Mouse (Mus musculus) olfactory bulb, adult 2 months (tissue): ENCODE data around the gene D11Wsu47e. TPM values are rescaled to one million over a fixed set of nuclear protein-coding genes. Genes with fewer than 3 reads are reported as not detected.

Experiments used
- H3K27ac ChIP-seq: fragments of 200-500 bp; 2 replicates; pipeline ENCODE4 v1.5.1; 2012; ENCODE audit warnings: low read depth, low read length; ENCODE audit not compliant: insufficient read depth
- H3K4me1 ChIP-seq: fragments of 200-500 bp; 2 replicates; pipeline ENCODE4 v1.6.1; 2012; ENCODE audit warnings: low read length; ENCODE audit not compliant: control insufficient read depth, insufficient read depth
- H3K4me3 ChIP-seq: fragments of 200-500 bp; 2 replicates; pipeline ENCODE4 v1.5.1; 2012; ENCODE audit warnings: mild to moderate bottlenecking, low read depth, low read length, moderate library complexity; ENCODE audit not compliant: insufficient read depth
- CTCF ChIP-seq: fragments of 200-500 bp; IDR thresholded peaks from 2 replicates; pipeline ENCODE4 v1.5.1; 2012; ENCODE audit warnings: low read depth, mild to moderate bottlenecking, low read length, moderate library complexity; ENCODE audit not compliant: insufficient read depth
- POLR2A ChIP-seq: fragments of 200-500 bp; IDR thresholded peaks from 2 replicates; pipeline ENCODE4 v1.6.1; 2012; ENCODE audit warnings: mild to moderate bottlenecking, low read depth, low read length, moderate library complexity; ENCODE audit not compliant: insufficient read depth
- WGBS: fragments of 180-500 bp; shearing (Covaris S2); methylation state at CpG from one replicate; pipeline ENCODE4 v1.1.7; 2018; 5-methylcytosine and 5-hydroxymethylcytosine counted together
- polyA plus RNA-seq: library from polyadenylated mRNA; stranded (reverse); fragments of >200 nt; gene quantifications from 2 replicates; pipeline ENCODE4 v1.2.4, GENCODE M21; 2012; ENCODE audit warnings: low replicate concordance; ENCODE audit not compliant: missing spikeins, insufficient read depth, insufficient read length

Gene D11Wsu47e
- not detected in 2 replicates for polyA plus RNA-seq

DNA sequence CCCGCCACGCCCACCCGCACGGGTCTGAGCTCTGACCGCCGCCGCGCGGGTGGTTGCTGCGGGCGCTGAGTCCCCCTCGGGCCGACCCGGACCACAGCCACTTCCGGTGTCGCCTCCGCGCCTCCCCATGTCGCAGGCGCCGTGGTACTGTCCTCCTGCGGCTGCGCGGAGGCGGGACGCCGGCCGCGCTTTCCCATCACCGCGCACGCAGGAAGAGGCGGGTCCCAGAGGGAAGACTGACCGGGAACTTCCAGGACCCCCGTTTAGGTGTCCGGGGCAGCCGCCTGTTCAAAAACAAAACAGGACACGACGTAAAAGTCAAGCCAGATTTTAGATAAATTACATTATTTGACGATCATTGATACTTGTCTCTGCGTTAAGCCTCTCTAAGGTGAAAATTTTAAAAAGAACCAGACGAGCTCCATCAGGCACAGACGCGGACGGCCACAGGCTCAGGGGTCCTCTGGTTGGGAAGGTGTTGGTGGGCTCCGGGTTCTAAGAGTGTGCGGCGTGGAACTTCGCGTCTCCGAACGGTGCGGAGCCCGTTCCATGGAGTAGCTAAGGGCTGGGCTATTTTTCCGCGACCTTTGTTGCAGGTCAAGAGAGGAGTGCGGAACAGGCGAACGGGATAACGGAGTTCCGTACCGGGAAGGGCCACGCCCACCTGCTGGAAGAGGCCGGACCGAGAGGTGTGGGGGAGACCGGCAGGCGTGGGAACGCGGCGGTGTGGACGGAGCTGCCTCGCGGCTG, at the start of gene D11Wsu47e, which contains the start of gene Fam104a:
TSS of gene D11Wsu47e (plus strand) at position 456 of the 750 bp plus-strand sequence.
TSS of gene Fam104a (minus strand) at position 199 of the 750 bp plus-strand sequence.
- TF ChIP-seq POLR2A (peak; percentile 69), CTCF (no peak)
- Histone ChIP-seq H3K4me3 (peak within 1 kb of the TSS; percentile 92), H3K4me1 (peaks cover 5% of the 10 kb centered on the region)

GRCm38 (mm10) chr11:113634699-113635121, 49.5 kb upstream of the D11Wsu47e start:
- Histone ChIP-seq H3K4me1 (no peaks in the 10 kb centered on the region), H3K27ac (no peak overlapping the region), H3K4me3 (no peak overlapping the region)
- 63% methylated on average over 10 of the region's 10 CpGs for WGBS
- TF ChIP-seq POLR2A = no peak
- no peak for TF ChIP-seq CTCF

More for the DNA sequence above, at the start of gene D11Wsu47e, which contains the start of gene Fam104a:
- H3K27ac ChIP-seq = peak within 1 kb of the TSS; percentile 80
- WGBS = under 1% methylated on average over 73 of the region's 73 CpGs

DNA sequence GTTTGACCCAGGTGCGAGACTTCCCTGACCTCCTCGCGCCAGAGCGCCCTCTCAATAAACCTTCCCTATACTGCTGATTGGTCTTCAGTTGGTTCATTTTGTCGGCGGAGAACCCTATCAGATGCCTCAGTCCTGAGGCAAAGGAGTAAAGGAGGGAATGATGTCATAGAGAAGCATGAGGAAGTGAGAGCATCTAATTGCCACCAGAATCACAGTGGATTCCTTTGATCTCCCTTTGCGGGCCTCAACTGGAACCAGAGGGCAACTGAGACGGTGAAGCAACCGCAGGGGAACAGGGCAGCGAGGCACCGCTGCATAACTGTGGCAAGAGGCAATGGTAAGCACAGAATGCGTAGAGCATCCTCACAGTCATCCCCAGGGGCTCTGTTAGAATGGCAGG, 45.5 kb upstream of the D11Wsu47e start:
- TF ChIP-seq POLR2A (no peak), CTCF (no peak)
- 95% methylated on average over 12 of the region's 12 CpGs for WGBS

GRCm38 (mm10) chr11:113645181-113645580, 39.0 kb upstream of the D11Wsu47e start:
- H3K4me1 ChIP-seq = peaks cover 10% of the 10 kb centered on the region
- TF ChIP-seq CTCF (no peak), POLR2A (no peak)
- no peak overlapping the region for H3K4me3 ChIP-seq
- no peak overlapping the region for H3K27ac ChIP-seq
- 87% methylated on average over 3 of the region's 3 CpGs for WGBS

More for the DNA sequence above, 45.5 kb upstream of the D11Wsu47e start:
- Histone ChIP-seq H3K4me3 (no peak overlapping the region), H3K27ac (no peak overlapping the region), H3K4me1 (no peaks in the 10 kb centered on the region)

DNA sequence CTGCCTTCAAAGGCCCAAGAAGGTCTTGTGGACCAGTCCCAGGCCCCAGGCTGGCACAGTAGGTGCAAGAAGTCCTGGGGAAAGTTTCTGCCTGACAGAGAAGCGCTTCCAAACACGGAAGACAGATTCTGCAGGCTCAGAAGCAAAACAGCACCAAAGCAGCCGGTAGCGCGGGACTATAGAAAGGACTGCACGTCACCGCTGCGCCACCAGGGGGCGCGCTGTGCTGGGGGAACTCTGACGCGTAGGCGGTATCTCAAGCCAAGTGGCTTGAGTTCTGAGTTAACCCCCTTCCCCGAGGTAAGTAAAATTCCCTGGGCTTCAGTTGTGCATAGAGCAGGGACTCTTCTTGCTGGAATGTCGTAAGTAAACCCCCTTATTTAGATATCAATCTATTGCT, 36.1 kb upstream of the D11Wsu47e start:
- Histone ChIP-seq H3K4me1 (peaks cover 13% of the 10 kb centered on the region), H3K27ac (no peak overlapping the region), H3K4me3 (no peak overlapping the region)
- WGBS = 2% methylated on average over 15 of the region's 15 CpGs
- no peak for TF ChIP-seq POLR2A
- TF ChIP-seq CTCF = peak; percentile 79

DNA sequence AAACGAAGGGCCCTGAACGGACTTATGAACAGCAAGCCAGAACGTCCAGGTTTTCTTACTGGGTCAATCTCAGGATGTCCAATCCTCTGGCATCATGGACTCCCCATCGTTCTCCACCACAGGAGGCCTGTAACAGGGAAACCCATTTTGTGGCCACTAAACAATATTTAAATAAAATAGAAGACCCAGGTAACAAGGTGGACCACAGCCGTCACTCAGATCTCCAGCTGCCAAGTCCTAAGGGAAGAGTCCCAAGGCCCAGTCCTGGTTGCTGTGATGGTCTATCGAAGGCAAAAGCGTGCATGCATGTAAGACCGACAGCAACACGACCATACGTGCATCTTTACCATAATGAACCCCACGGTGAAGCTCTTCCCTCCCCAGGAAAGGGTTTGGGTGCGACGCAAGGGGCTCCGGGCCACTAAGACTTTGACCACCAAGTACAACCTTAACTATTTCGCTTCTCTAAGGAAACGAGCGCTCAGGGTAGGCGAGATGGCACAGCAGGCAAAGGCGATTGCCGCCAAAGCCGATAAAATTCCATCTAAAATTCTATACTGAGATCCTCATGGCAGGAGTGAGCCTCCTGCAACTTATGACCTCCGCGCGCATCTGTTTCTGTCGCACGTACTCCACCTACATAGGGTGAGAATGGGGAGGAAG, 35.4 kb upstream of the D11Wsu47e start, which contains the start of gene Cog1:
TSS of gene Cog1 (plus strand) at position 480 of the 663 bp plus-strand sequence.
- 43% methylated on average over 26 of the region's 26 CpGs for WGBS

DNA sequence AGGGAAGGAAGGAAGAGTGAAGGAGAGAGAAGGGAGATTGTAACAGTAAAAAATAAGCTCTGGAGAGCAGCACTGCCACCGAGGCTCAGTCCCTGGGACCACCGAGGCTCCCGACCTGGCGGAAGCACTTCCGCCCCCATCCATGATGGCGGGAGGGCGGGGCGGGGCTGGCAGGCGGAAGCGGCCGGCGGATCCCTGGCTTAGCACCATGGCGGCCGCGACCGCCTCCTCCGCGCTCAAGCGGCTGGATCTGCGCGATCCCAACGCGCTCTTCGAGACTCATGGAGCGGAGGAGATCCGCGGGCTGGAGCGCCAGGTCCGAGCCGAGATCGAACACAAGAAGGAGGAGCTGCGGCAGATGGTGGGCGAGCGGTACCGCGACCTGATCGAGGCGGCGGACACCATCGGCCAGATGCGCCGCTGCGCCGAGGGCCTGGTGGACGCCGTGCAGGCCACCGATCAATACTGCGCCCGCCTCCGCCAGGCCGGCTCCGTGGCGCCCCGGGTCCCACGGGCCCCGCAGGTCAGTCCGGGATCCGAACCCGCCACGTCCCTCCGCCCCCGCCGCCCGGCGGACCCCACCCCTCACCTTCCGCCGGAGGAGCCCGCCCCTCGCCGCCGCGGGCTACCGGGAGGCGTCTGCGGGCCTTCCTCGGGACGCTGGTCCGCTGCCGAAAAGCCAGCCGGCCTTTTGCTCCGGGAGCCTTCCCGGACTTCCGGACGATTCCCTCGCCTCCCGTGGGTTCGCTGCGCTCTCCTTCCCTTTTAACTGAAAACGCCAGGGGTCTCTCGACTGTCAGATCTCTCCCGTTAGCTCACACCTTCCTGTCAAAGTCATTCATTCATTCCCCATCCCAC, 34.6 kb upstream of the D11Wsu47e start, which contains the start of gene Slc39a11:
TSS of gene Slc39a11 (minus strand) at position 727 of the 858 bp plus-strand sequence.
- under 1% methylated on average over 85 of the region's 91 CpGs for WGBS
- H3K27ac ChIP-seq = peak within 1 kb of the TSS; percentile 42
- H3K4me1 ChIP-seq = peaks cover 13% of the 10 kb centered on the region
- peak within 1 kb of the TSS; percentile 60 for H3K4me3 ChIP-seq
- TF ChIP-seq POLR2A (peak; percentile 55; the same call in 1 of the 2 replicates), CTCF (no peak)

More for the DNA sequence above, 35.4 kb upstream of the D11Wsu47e start, which contains the start of gene Cog1:
- Histone ChIP-seq H3K27ac (peak within 1 kb of the TSS; percentile 42), H3K4me3 (peak within 1 kb of the TSS; percentile 60), H3K4me1 (peaks cover 13% of the 10 kb centered on the region)
- TF ChIP-seq CTCF (no peak), POLR2A (no peak)
